17 mouse cellular contexts compared by ENCODE assay signal in genomic region chr1:55351914-55352313, GRCm38 (mm10). TPM values are rescaled to one million over a fixed set of nuclear protein-coding genes. Genes with fewer than 3 reads are reported as not detected.
"Had no signal": no experiment of that assay in that cellular context is flagged by ENCODE, and none has a peak within 500 bp of the region (broad histone marks: within the 10 kb centered on the region; RNA-seq: fewer than 3 reads in every experiment).

No protein-coding gene starts in this region.

RNA-seq across cellular contexts. Expression of gene Boll, which starts 11.4 kb away (rescaled TPM):
- total RNA-seq: common myeloid progenitor, adult 5-6 weeks; forebrain, postnatal 0 days; gastrocnemius, adult 2 months; gastrocnemius, adult 8-10 months; gastrocnemius, postnatal 14 days; gastrocnemius, postnatal 25 days; gastrocnemius, postnatal 36 days; granulocyte monocyte progenitor cell, adult 5-6 weeks; heart, adult 18-20 months; heart, adult 8-10 months had no signal
- polyA plus RNA-seq: cortical plate, adult 2 months; embryonic facial prominence, embryonic 10.5 days; erythroblast, embryonic 14.5 days; forebrain, embryonic 15.5 days; forebrain, embryonic 16.5 days; forebrain, postnatal 0 days; frontal cortex, adult 2 months; heart, adult 2 months had no signal

RNA-seq across cellular contexts. Expression of gene Plcl1, which starts 53.8 kb away (rescaled TPM):
- total RNA-seq: granulocyte monocyte progenitor cell, adult 5-6 weeks had no signal
- polyA plus RNA-seq: erythroblast, embryonic 14.5 days had no signal
